Mouse (Mus musculus) neural tube, embryonic 14.5 days (tissue): ENCODE measurements at regions not wholly inside any gene's neighbourhood (a gene's known extent, or its start where the extent isn't known, plus 50 kb on each side); places are given as distances from the start of the nearest gene placed in this dataset.
A peak's percentile ranks its signal among the peaks of the same experiment; 100 is the strongest.

Experiments
- ATAC-seq: fragments of 200-750 bp; cut with Nextera tagmentation; 2 replicates; pipeline ENCODE4 v1.8.0; 2017; ENCODE audit warnings: low read depth, mild to moderate bottlenecking, moderate TSS enrichment, moderate library complexity
- H3K27ac ChIP-seq: fragments of 300-500 bp; sonication (generic); 2 replicates; pipeline ENCODE4 v1.5.1; 2014; ENCODE audit warnings: low read depth, mild to moderate bottlenecking, control low read depth, low read length, moderate library complexity, mixed read lengths
- H3K27me3 ChIP-seq: fragments of 300-500 bp; sonication (generic); 2 replicates; pipeline ENCODE4 v1.6.1; 2014; ENCODE audit warnings: low read length; ENCODE audit not compliant: control insufficient read depth, insufficient read depth
- H3K36me3 ChIP-seq: fragments of 300-500 bp; sonication (generic); 2 replicates; pipeline ENCODE4 v1.6.1; 2014; ENCODE audit warnings: low read length, mixed read lengths; ENCODE audit not compliant: control insufficient read depth, insufficient read depth
- H3K4me1 ChIP-seq: fragments of 300-500 bp; sonication (generic); 2 replicates; pipeline ENCODE4 v1.6.1; 2014; ENCODE audit warnings: low read length; ENCODE audit not compliant: control insufficient read depth, insufficient read depth
- H3K4me2 ChIP-seq: fragments of 300-500 bp; sonication (generic); 2 replicates; pipeline ENCODE4 v1.6.1; 2014; ENCODE audit warnings: mild to moderate bottlenecking, low read depth, low read length, control low read depth
- H3K4me3 ChIP-seq: fragments of 300-500 bp; sonication (generic); 2 replicates; pipeline ENCODE4 v1.5.1; 2014; ENCODE audit warnings: low read depth, low read length, control low read depth, mixed read lengths
- H3K9ac ChIP-seq: fragments of 300-500 bp; sonication (generic); replicated peaks from 2 replicates; pipeline ENCODE4 v1.6.1; 2014; ENCODE audit warnings: low read depth, mild to moderate bottlenecking, control low read depth, low read length, mixed read lengths
- H3K9me3 ChIP-seq: fragments of 300-500 bp; sonication (generic); 2 replicates; pipeline ENCODE4 v1.6.1; 2016; ENCODE audit warnings: low read length; ENCODE audit not compliant: control insufficient read depth
- WGBS: fragments of 180-500 bp; shearing (Covaris S2); extraction: QIAGEN DNeasy Blood & Tissue Kit; methylation state at CpG from one replicate; pipeline ENCODE4 v1.1.7; 2014; 5-methylcytosine and 5-hydroxymethylcytosine counted together

- Histone ChIP-seq H3K4me2 (no peak overlapping the region), H3K36me3 (no peaks in the 10 kb centered on the region), H3K27ac (no peak overlapping the region), H3K4me3 (no peak overlapping the region), H3K27me3 (no peaks in the 10 kb centered on the region), H3K9ac (no peak overlapping the region), H3K9me3 (no peaks in the 10 kb centered on the region), H3K4me1 (peaks cover 21% of the 10 kb centered on the region)
- WGBS, result 95% methylated on average over 4 of the region's 4 CpGs
- ATAC-seq, result no peak
Observed at GRCm38 (mm10) chr2:6263565-6263964, 50.7 kb upstream of the Echdc3 start.

GRCm38 (mm10) chr2:6264085-6264783, 51.4 kb upstream of the Echdc3 start:
- no peak overlapping the region for H3K9ac ChIP-seq
- no peak overlapping the region for H3K4me3 ChIP-seq
- H3K4me1 ChIP-seq, result peaks cover 21% of the 10 kb centered on the region
- H3K36me3 ChIP-seq, result no peaks in the 10 kb centered on the region
- 93% methylated on average over 8 of the region's 8 CpGs for WGBS
- no peak overlapping the region for H3K27ac ChIP-seq
- H3K4me2 ChIP-seq, result no peak overlapping the region
- ATAC-seq, result no peak
- H3K9me3 ChIP-seq, result no peaks in the 10 kb centered on the region
- no peaks in the 10 kb centered on the region for H3K27me3 ChIP-seq

- no peak overlapping the region for H3K27ac ChIP-seq
- ATAC-seq, result no peak
- H3K36me3 ChIP-seq, result no peaks in the 10 kb centered on the region
- H3K9me3 ChIP-seq, result no peaks in the 10 kb centered on the region
- H3K9ac ChIP-seq, result no peak overlapping the region
- peaks cover 21% of the 10 kb centered on the region for H3K4me1 ChIP-seq
- no peak overlapping the region for H3K4me3 ChIP-seq
- H3K4me2 ChIP-seq, result no peak overlapping the region
- H3K27me3 ChIP-seq, result no peaks in the 10 kb centered on the region
- 78% methylated on average over 3 of the region's 3 CpGs for WGBS
Observed at GRCm38 (mm10) chr2:6265117-6265516, 52.3 kb upstream of the Echdc3 start.

GRCm38 (mm10) chr2:6267066-6267465, 54.2 kb upstream of the Echdc3 start:
- ATAC-seq, result no peak
- 34% methylated on average over 6 of the region's 6 CpGs for WGBS
- Histone ChIP-seq H3K36me3 (no peaks in the 10 kb centered on the region), H3K27ac (peak overlapping the region; percentile 55; the same call in 1 of the 2 replicates), H3K4me2 (no peak overlapping the region), H3K4me3 (no peak overlapping the region), H3K9ac (no peak overlapping the region), H3K9me3 (no peaks in the 10 kb centered on the region), H3K27me3 (no peaks in the 10 kb centered on the region), H3K4me1 (peaks cover 14% of the 10 kb centered on the region)

GRCm38 (mm10) chr2:6267537-6267936, 54.7 kb upstream of the Echdc3 start:
- peak; percentile 39; the same call in 1 of the 2 replicates for ATAC-seq
- no peak overlapping the region; the same call in 1 of the 2 replicates for H3K4me2 ChIP-seq

GRCm38 (mm10) chr2:6272514-6272913, 50.0 kb upstream of the Usp6nl start:
- Histone ChIP-seq H3K4me1 (peaks cover 6% of the 10 kb centered on the region), H3K4me3 (no peak overlapping the region), H3K27ac (no peak overlapping the region), H3K9ac (no peak overlapping the region), H3K27me3 (no peaks in the 10 kb centered on the region), H3K36me3 (no peaks in the 10 kb centered on the region), H3K4me2 (no peak overlapping the region), H3K9me3 (no peaks in the 10 kb centered on the region)
- WGBS, result 92% methylated on average over 2 of the region's 2 CpGs
- no peak for ATAC-seq

More at GRCm38 (mm10) chr2:6267537-6267936, 54.7 kb upstream of the Echdc3 start:
- no peaks in the 10 kb centered on the region for H3K27me3 ChIP-seq
- H3K27ac ChIP-seq, result peak overlapping the region; percentile 55
- WGBS, result 40% methylated on average over 9 of the region's 9 CpGs
- no peak overlapping the region for H3K4me3 ChIP-seq
- H3K9ac ChIP-seq, result no peak overlapping the region
- H3K4me1 ChIP-seq, result peaks cover 14% of the 10 kb centered on the region
- no peaks in the 10 kb centered on the region for H3K36me3 ChIP-seq
- H3K9me3 ChIP-seq, result no peaks in the 10 kb centered on the region
